ENCODE assay signal across 27 mouse cellular contexts in the genomic region with DNA sequence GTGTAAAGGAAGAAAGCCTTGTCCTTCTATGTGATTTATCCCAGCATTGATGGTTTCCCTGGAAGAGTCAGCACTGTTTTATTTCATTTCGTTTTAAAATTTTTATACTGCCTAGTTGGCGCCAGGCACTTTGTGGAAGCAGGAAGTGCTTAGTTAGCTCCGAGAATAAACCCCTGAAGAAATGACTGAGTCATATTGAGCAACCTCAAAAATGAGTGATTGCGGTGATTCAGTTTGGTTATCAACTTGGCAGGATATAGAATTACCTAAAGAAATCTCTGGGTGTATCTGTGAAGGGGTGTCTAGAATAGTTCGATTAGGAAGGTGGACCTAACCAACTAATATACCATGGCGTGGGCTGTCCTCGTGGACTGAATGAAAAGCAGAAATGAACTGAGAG. TPM values are rescaled to one million over a fixed set of nuclear protein-coding genes. Genes with fewer than 3 reads are reported as not detected.
"Had no signal": no experiment of that assay in that cellular context is flagged by ENCODE, and none has a peak within 500 bp of the region (broad histone marks: within the 10 kb centered on the region; RNA-seq: fewer than 3 reads in every experiment).

No protein-coding gene starts in this region.

- H3K27ac ChIP-seq: gastrocnemius, adult 2 months; heart, embryonic 10.5 days; hindbrain, embryonic 10.5 days; hindbrain, embryonic 12.5 days; hindbrain, embryonic 14.5 days; layer of hippocampus, adult 2 months; left cerebral cortex, adult 2 months; limb, embryonic 13.5 days; limb, embryonic 15.5 days; liver, embryonic 12.5 days; liver, embryonic 14.5 days had no signal

- DNase-seq: gastrocnemius, adult 2 months; gastrocnemius, postnatal 10 days; gastrocnemius, postnatal 25 days; heart, adult 18-20 months; heart, postnatal 10 days; heart, postnatal 4 days; kidney, adult 18-20 months; kidney, adult 8-10 months; kidney, postnatal 10 days; kidney, postnatal 25 days; kidney, postnatal 4 days; left cerebral cortex, postnatal 4 days had no signal

- H3K4me3 ChIP-seq: gastrocnemius, adult 2 months; heart, embryonic 10.5 days; heart, embryonic 12.5 days; hindbrain, embryonic 10.5 days; hindbrain, embryonic 12.5 days; layer of hippocampus, adult 2 months; left cerebral cortex, adult 2 months; limb, embryonic 13.5 days; limb, embryonic 15.5 days; liver, embryonic 12.5 days had no signal

- H3K9ac ChIP-seq: heart, embryonic 12.5 days; hindbrain, embryonic 12.5 days; hindbrain, embryonic 14.5 days; limb, embryonic 13.5 days; limb, embryonic 15.5 days; liver, embryonic 12.5 days; liver, embryonic 14.5 days had no signal

- H3K4me1 ChIP-seq: heart, embryonic 10.5 days; heart, embryonic 12.5 days; hindbrain, embryonic 10.5 days; hindbrain, embryonic 12.5 days; limb, embryonic 13.5 days; limb, embryonic 15.5 days; liver, embryonic 12.5 days had no signal

- H3K9me3 ChIP-seq: heart, embryonic 10.5 days; heart, embryonic 12.5 days; hindbrain, embryonic 10.5 days; hindbrain, embryonic 12.5 days; limb, embryonic 13.5 days; limb, embryonic 15.5 days; liver, embryonic 12.5 days had no signal

- H3K4me2 ChIP-seq: heart, embryonic 12.5 days; hindbrain, embryonic 12.5 days; hindbrain, embryonic 14.5 days; limb, embryonic 13.5 days; limb, embryonic 15.5 days; liver, embryonic 12.5 days had no signal

- H3K27me3 ChIP-seq: heart, embryonic 12.5 days; hindbrain, embryonic 12.5 days; limb, embryonic 13.5 days; limb, embryonic 15.5 days; liver, embryonic 12.5 days had no signal

- ATAC-seq: hindbrain, embryonic 16.5 days; intestine, postnatal 0 days; liver, embryonic 12.5 days had no signal

- H3K36me3 ChIP-seq: heart, embryonic 10.5 days; heart, embryonic 12.5 days; hindbrain, embryonic 10.5 days; hindbrain, embryonic 12.5 days; limb, embryonic 13.5 days; limb, embryonic 15.5 days; liver, embryonic 12.5 days had no signal

RNA-seq across cellular contexts. Expression of a gene that starts 41.8 kb away (rescaled TPM):
- total RNA-seq: granulocyte monocyte progenitor cell, adult 5-6 weeks had no signal
- polyA plus RNA-seq: liver, adult 2 months had no signal
